Mouse (Mus musculus) limb, embryonic 14.5 days (tissue): ENCODE data around the gene Zfp575. TPM values are rescaled to one million over a fixed set of nuclear protein-coding genes. Genes with fewer than 3 reads are reported as not detected.

Experiments
- ATAC-seq: fragments of 200-750 bp; cut with Nextera tagmentation; 2 replicates; pipeline ENCODE4 v1.8.0; 2017; ENCODE audit warnings: low read depth, moderate number of reproducible peaks, moderate TSS enrichment; ENCODE audit not compliant: low FRiP score
- DNase-seq: peaks from one replicate; pipeline ENCODE4 v3.0.0-alpha.2; 2015; ENCODE audit warnings: low spot score
- H3K27ac ChIP-seq: fragments of 300-500 bp; sonication (generic); replicated peaks from 2 replicates; pipeline ENCODE4 v1.5.1; 2014; ENCODE audit warnings: low read depth, mild to moderate bottlenecking, low read length, moderate library complexity, mixed read lengths
- H3K27me3 ChIP-seq: fragments of 300-500 bp; sonication (generic); 2 replicates; pipeline ENCODE4 v1.6.1; 2014; ENCODE audit warnings: low read length, mixed read lengths; ENCODE audit not compliant: control insufficient read depth, insufficient read depth
- H3K36me3 ChIP-seq: fragments of 300-500 bp; sonication (generic); 2 replicates; pipeline ENCODE4 v1.6.1; 2014; ENCODE audit warnings: mild to moderate bottlenecking, low read length, moderate library complexity, mixed read lengths; ENCODE audit not compliant: control insufficient read depth, insufficient read depth
- H3K4me1 ChIP-seq: fragments of 300-500 bp; sonication (generic); 2 replicates; pipeline ENCODE4 v1.6.1; 2014; ENCODE audit warnings: antibody characterized with exemption, low read length, mixed read lengths; ENCODE audit not compliant: control insufficient read depth, insufficient read depth
- H3K4me2 ChIP-seq: fragments of 300-500 bp; sonication (generic); replicated peaks from 2 replicates; pipeline ENCODE4 v1.6.1; 2014; ENCODE audit warnings: low read depth, mild to moderate bottlenecking, low read length, moderate library complexity; ENCODE audit not compliant: severe bottlenecking
- H3K4me3 ChIP-seq: fragments of 300-500 bp; sonication (generic); replicated peaks from 2 replicates; pipeline ENCODE4 v1.5.1; 2014; ENCODE audit warnings: low read length
- H3K9ac ChIP-seq: fragments of 300-500 bp; sonication (generic); 2 replicates; pipeline ENCODE4 v1.6.1; 2014; ENCODE audit warnings: mild to moderate bottlenecking, low read depth, low read length, moderate library complexity; ENCODE audit not compliant: severe bottlenecking
- H3K9me3 ChIP-seq: fragments of 300-500 bp; sonication (generic); 2 replicates; pipeline ENCODE4 v1.6.1; 2016; ENCODE audit warnings: low read length; ENCODE audit not compliant: control insufficient read depth
- POLR2A ChIP-seq: fragments of 200-500 bp; IDR thresholded peaks from 2 replicates; pipeline ENCODE4 v1.8.0; 2012; ENCODE audit warnings: inconsistent platforms, mild to moderate bottlenecking, moderate library complexity, borderline replicate concordance; ENCODE audit not compliant: insufficient read depth, insufficient read length; ENCODE audit errors: extremely low read depth
- WGBS: fragments of 180-500 bp; shearing (Covaris S2); extraction: QIAGEN DNeasy Blood & Tissue Kit; methylation state at CpG from one replicate; pipeline ENCODE4 v1.1.7; 2014; 5-methylcytosine and 5-hydroxymethylcytosine counted together
- polyA plus RNA-seq, 2 experiments: library from polyadenylated mRNA; depleted of rRNA in 1 of 2; stranded (reverse) in 1 of 2; unstranded in 1 of 2; fragments of >200 nt; fragmentation: Nextera tagmentation in 1 of 2; extraction: Ambion mirVana in 1 of 2; gene quantifications; 2 replicates each; pipeline versions ENCODE4 v1.2.1 to v1.2.3; 2012 to 2014

Zfp575 gene
- polyA plus RNA-seq, 2 experiments: 4.5 to 5.0 TPM

DNA sequence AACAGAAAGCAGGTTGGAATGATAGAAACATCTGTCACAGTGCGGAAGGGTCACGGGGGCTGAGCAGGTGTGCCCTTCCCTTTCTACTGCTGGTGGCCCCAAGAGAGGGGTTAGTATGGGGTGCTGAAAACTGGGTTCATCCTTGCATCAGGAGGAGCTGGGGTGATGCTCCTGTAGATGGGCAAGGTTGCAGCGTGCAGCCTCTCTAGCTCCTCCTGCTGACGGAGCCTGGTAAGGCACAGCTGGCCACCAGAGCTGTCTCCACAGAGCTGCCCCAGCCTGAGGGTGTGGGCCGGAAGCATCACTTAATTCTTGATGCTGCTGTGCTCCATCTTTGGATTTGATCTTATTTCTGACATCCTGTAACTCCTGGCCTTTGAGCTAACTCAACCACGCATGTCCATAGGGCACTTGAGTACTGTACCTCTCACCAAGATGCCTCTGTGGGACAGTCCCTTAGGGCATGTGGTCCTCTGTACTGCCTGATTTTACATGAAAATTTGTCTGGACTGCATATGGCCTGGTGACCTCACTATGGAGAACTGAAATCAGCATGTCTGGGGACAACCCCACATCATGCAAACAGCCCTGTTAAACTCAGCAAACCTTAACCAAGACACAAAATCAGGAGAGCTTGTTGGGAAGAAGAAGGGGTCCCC lies 22.7 kb downstream of the Zfp575 start:
- H3K4me3 ChIP-seq: no peak overlapping the region
- no peaks in the 10 kb centered on the region for H3K4me1 ChIP-seq
- H3K27ac ChIP-seq: no peak overlapping the region
- no peak for TF ChIP-seq POLR2A
- WGBS: 66% methylated on average over 6 of the region's 6 CpGs
- no peak overlapping the region for H3K9ac ChIP-seq
- peak; percentile 24 for DNase-seq
- H3K4me2 ChIP-seq: no peak overlapping the region
- no peaks in the 10 kb centered on the region for H3K27me3 ChIP-seq
- H3K36me3 ChIP-seq: peaks cover 74% of the 10 kb centered on the region
- no peaks in the 10 kb centered on the region for H3K9me3 ChIP-seq
- 0 out of 2 replicates have a peak, but pooled peaks have one; percentile 53 for ATAC-seq

DNA sequence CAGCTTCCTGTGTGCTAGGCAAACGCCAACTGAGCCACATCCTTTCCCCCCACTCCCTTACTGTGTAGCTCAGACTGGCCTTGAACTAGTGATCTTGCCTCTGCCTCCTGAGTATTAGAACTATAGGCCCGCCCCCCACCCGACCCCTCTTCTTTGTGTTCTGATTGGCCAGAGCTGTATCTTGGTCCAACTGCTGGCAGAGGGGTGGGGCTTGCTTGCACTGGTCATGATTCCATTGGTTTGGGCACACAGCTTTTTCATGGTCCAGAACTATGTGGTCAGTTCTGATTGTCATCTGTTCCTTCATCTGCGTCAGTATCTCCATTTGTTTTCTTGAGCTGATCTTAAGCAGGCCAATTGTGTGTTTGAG lies 23.6 kb downstream of the Zfp575 start:
- H3K36me3 ChIP-seq: peaks cover 75% of the 10 kb centered on the region
- WGBS: 90% methylated on average over 4 of the region's 4 CpGs
- no peak overlapping the region for H3K9ac ChIP-seq

DNA sequence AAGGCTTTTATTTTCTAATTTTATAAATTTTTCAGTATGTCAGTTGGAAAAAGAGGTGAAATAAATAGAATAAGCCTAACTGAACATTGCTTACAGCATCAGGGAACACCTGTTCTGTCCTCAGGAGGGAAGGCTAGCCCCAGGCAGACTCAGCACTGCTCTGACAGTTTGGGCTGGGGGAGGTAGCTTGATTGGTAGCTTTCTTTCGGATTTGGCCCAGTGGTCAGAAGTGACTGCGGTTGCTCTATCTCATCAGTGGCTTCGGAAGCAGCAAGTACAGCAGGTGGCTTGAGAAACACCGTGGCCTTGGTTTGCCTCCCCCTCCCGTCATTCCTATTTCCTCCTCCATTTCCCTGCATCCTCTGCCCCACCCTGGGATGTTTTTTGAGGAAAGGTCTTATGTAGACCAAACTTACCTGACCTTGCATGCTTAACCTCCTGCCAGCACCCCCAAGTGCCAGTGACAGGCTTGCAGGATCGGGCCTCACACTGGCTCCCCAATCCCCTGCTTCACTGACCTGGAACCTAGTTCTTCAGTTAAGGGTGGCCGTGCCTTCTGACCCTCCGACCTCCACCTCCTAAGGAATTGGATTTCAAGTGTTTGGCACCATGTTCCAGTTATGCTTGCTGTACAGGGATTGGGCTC lies 24.1 kb downstream of the Zfp575 start:
- no peak overlapping the region for H3K9ac ChIP-seq
- DNase-seq: no peak
- peaks cover 71% of the 10 kb centered on the region for H3K36me3 ChIP-seq
- TF ChIP-seq POLR2A: no peak
- no peaks in the 10 kb centered on the region for H3K27me3 ChIP-seq
- WGBS: 92% methylated on average over 8 of the region's 8 CpGs
- no peaks in the 10 kb centered on the region for H3K4me1 ChIP-seq
- H3K27ac ChIP-seq: no peak overlapping the region
- H3K9me3 ChIP-seq: no peaks in the 10 kb centered on the region
- H3K4me3 ChIP-seq: no peak overlapping the region
- no peak for ATAC-seq
- H3K4me2 ChIP-seq: no peak overlapping the region

More for the DNA sequence above, 23.6 kb downstream of the Zfp575 start:
- Histone ChIP-seq H3K9me3 (no peaks in the 10 kb centered on the region), H3K27ac (no peak overlapping the region), H3K4me2 (no peak overlapping the region), H3K4me1 (no peaks in the 10 kb centered on the region), H3K4me3 (no peak overlapping the region), H3K27me3 (no peaks in the 10 kb centered on the region)
- ATAC-seq (no peak), DNase-seq (no peak)
- no peak for TF ChIP-seq POLR2A

DNA sequence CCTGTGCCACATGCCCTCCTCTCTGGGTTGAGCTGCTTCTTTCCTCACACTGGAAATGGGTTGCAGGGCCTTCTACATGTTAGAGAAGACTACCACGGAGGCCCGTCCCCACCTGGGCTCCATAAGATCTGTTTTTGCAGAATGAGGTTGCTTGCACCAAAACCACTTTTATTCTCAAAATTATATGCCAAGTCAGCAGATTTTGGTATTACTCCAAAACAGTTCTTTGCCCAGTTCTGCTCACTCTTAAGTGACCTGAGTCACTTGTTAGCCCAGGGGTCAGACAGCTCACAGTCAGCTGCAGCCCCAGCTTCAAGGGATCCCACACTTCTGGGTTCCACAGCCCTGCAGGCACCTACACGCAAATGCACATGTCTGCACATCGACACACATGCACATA lies 26.0 kb downstream of the Zfp575 start:
- no peak for DNase-seq
- WGBS: 86% methylated on average over 4 of the region's 4 CpGs
- Histone ChIP-seq H3K9ac (no peak overlapping the region), H3K27me3 (no peaks in the 10 kb centered on the region), H3K4me2 (no peak overlapping the region), H3K9me3 (no peaks in the 10 kb centered on the region), H3K27ac (no peak overlapping the region), H3K36me3 (peaks cover 62% of the 10 kb centered on the region), H3K4me3 (no peak overlapping the region), H3K4me1 (no peaks in the 10 kb centered on the region)
- ATAC-seq: no peak
- TF ChIP-seq POLR2A: no peak

DNA sequence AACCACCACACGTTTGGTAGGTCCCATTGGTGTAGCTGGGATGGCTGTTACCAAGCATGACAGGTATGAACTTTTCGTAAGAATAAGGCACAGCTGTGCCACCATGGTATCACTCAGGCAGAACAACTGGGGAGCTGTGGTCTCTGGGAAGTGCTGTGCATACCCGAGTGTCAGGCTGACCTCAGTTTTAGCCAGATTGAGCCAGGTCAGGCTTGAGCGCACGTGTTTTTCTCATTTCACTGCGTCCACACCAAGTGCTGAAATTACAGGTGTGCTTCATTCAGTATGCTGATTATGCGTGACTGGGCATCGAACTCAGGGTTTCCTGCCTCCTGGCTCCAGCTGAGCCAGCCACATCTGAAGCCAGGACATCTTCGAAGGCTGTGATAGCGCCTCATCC lies 31.7 kb downstream of the Zfp575 start:
- Histone ChIP-seq H3K4me1 (no peaks in the 10 kb centered on the region), H3K27ac (no peak overlapping the region), H3K4me2 (no peak overlapping the region), H3K4me3 (no peak overlapping the region), H3K9me3 (no peaks in the 10 kb centered on the region), H3K36me3 (peaks cover 61% of the 10 kb centered on the region), H3K9ac (no peak overlapping the region), H3K27me3 (no peaks in the 10 kb centered on the region)
- 92% methylated on average over 10 of the region's 10 CpGs for WGBS
- no peak for TF ChIP-seq POLR2A
- no peak for DNase-seq
- ATAC-seq: no peak
